Mouse (Mus musculus) leukemia stem cell, adult 10-12 weeks (primary cell): ENCODE measurements around the gene Gm29797. TPM values are rescaled to one million over a fixed set of nuclear protein-coding genes. Genes with fewer than 3 reads are reported as not detected.

ENCODE experiments used
- polyA plus RNA-seq: library from polyadenylated mRNA; stranded (reverse); fragments of >175 nt; gene quantifications from 2 replicates; pipeline ENCODE4 v1.2.3, GENCODE M21; 2012; ENCODE audit warnings: low replicate concordance

The Gm29797 gene
- not detected in 2 replicates for polyA plus RNA-seq

DNA sequence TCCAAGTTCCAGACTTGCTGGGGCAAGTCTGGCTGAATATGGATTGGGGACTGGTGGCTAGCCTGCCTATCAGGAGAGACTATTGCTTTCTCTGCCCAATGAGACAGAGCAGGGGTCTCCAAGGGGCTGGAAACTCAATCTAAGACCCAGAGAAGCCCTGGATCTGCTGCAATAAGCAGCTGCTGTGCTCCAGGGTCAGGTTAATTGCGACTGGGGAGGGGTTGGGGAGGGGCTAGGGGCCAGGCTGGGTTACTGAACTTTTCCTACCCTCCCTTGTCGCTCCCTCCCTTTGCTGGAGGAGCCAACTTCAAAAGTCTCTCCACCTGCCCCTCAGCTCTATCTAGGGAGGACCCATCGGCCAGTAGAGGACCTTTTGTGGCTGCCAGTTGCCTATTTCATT is at the start of gene Gm29797:
Gm29797 (plus strand) TSS at position 301 of the 400 bp plus-strand sequence.

DNA sequence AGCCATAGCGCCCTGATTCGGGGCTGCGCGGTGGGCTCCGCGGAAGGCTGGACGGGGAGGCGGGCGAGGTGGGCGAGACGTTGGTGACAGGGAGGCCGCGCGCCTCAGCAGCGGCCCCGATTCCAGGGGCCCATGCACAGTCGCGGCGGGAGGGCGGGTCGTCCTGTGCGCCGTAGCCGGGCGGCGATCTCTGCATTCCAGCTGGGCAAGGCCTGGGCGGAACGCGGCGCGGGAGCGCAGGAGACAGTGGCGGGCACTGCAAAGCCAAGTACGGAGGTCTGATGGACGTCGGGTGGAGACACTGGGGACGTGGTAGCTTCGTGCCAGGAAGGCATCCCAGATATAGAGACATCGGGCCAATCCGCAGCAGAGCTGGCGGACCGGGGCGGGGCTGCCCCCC is 14.5 kb downstream of the Gm29797 start, which contains the start of gene Sox18:
Sox18 (minus strand) TSS at position 315 of the 400 bp plus-strand sequence.

DNA sequence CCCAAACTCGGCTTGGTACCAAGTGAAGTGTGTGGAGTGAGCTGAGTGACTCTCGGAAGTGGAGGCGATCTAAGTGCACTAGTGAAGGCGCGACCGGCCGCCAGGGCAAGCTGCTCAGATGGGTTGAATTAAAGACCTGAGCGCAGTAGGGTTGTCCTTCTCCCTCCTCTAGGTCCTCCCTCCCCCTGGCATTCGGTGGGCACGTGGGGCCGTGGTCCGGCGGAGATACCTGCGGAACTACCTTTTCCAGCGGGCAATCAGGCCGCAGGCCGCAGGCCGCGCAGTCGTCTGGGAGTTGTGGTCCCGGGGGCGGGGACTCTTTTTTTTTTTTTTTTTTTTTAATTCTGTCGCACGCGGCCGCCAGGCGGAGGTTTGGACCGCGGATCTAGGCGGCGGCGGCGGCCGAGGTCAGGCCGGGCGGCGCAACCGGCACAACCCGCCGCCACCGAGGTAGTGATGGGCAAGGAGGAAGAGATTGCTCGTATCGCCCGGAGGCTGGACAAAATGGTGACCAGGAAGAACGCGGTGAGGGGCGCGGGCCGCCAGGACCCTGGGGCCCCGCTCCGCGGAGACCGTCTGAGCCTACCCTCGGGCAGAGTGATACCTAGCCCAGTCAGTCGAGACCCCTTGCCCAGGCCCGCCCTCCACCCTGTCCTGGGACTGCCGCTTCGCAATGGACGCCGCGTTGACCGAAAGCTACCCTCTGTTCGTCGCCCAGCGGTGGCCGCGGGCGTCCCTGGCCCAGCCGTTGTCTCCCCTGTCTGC is 23.3 kb downstream of the Gm29797 start, which contains the start of gene Tcea2:
Tcea2 (plus strand) TSS at position 360 of the 765 bp plus-strand sequence.

DNA sequence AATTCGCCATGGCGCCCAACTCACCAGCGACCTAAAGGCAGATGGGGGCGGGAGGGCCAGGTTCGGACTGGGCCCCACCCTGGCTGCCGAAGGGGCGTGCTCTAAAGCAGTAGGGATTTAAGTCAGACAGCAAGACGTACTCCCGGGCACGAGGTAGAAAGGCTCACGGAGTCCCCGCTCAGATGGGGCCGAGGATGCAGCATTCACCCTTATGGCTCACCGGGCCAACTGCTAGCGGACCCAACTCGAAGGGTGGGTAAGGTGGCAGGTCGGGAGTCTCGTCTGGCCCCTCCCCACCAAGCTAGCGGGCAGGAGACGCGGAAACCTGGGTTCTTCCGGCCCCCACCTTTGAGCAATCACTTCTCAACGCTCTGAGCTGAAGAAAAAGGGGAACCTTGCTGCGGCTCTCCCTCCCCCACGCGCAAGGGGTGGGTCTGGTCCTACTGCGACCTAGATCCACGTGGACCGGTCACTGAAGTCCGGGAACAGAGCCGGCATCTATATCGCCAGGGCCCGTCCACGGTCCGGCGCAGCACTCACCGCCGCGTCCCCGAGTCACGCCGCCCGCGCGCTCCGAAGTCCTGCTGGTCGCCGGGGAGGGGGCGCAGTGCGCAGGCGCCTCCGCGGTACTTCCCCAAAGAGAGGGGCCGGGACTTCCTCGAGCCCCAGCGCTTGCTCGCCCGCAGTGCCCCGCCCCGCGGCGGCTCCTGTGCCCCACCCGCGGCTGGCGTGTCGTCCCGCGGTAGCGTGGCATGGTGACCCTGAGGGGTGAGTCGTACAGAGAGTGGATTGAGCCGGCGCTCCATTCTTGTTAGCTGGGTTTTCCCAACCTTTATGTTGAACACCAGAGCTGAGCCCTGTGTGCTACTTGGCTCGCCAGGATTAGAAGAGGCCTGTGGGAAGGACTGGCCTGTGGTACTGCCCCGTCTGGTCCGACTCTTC is 36.8 kb downstream of the Gm29797 start, which contains the start of gene Rgs19:
Rgs19 (minus strand) TSS at position 639 of the 942 bp plus-strand sequence.

DNA sequence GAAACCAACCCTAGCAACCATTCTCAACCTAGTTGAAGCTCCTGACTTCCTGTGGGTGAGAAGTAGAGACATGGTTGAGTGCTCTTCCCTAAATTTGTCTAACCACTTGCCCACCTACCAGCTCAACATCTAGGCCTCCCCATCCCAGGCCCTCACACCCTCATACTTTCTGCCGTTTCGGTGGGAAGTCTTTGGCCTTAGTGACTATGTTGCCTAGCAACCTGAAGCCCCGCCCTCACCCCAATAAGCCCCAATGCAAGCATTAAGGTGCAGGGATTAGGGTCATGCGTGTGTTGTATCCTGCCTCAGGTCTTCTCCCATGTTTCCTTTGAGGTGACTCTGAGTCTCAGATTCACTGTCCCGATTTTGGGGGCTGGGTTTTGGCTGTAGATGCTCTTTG is 41.4 kb downstream of the Gm29797 start, which contains the start of gene Lkaaear1:
Lkaaear1 (minus strand) TSS at position 202 of the 400 bp plus-strand sequence.

Other genes with a start within 250 kb of the Gm29797 start
- 5.7 and 8.6 TPM in 2 replicates for gene Zbtb46, start 197.6 kb upstream of the Gm29797 start, polyA plus RNA-seq
- gene Abhd16b, start 163.8 kb upstream of the Gm29797 start, polyA plus RNA-seq, result 0.13 TPM in 1 of 2 replicates, not detected in the other
- 4.8 and 42.6 TPM in 2 replicates for gene Tpd52l2, start 159.9 kb upstream of the Gm29797 start, polyA plus RNA-seq
- 35.7 and 46.0 TPM in 2 replicates for gene Dnajc5, start 136.5 kb upstream of the Gm29797 start, polyA plus RNA-seq
- 57.4 and 68.8 TPM in 2 replicates for gene Uckl1, start 72.1 kb upstream of the Gm29797 start, polyA plus RNA-seq
- 6.2 and 14.6 TPM in 2 replicates for gene Prpf6, start 65.2 kb upstream of the Gm29797 start, polyA plus RNA-seq
- 31.7 and 74.3 TPM in 2 replicates for gene Zfp512b, start 64.2 kb upstream of the Gm29797 start, polyA plus RNA-seq
- 2.7 and 4.1 TPM in 2 replicates for gene Samd10, start 57.8 kb upstream of the Gm29797 start, polyA plus RNA-seq
- 18.1 and 21.4 TPM in 2 replicates for gene Sox18, start 14.6 kb downstream of the Gm29797 start, polyA plus RNA-seq
- 2.7 and 6.8 TPM in 2 replicates for gene Tcea2, start 23.3 kb downstream of the Gm29797 start, polyA plus RNA-seq
- 21.6 and 66.2 TPM in 2 replicates for gene Rgs19, start 36.9 kb downstream of the Gm29797 start, polyA plus RNA-seq
- not detected in 2 replicates for gene Lkaaear1, start 41.4 kb downstream of the Gm29797 start, polyA plus RNA-seq
- not detected in 2 replicates for gene Oprl1, start 58.0 kb downstream of the Gm29797 start, polyA plus RNA-seq
- not detected in 2 replicates for gene Myt1, start 106.3 kb downstream of the Gm29797 start, polyA plus RNA-seq
- gene Pcmtd2, start 180.8 kb downstream of the Gm29797 start, polyA plus RNA-seq, result 2.9 and 12.9 TPM in 2 replicates
- gene Polr3k, start 207.3 kb downstream of the Gm29797 start, polyA plus RNA-seq, result 4.5 TPM in 1 of 2 replicates, not detected in the other